Mouse (Mus musculus) G1E (cell line): ENCODE data around the gene Gm10775. TPM values are rescaled to one million over a fixed set of nuclear protein-coding genes. Genes with fewer than 3 reads are reported as not detected.

Source experiments
- ATAC-seq: 2 replicates; pipeline ENCODE4 v1.8.0; 2016; ENCODE audit warnings: mild to moderate bottlenecking; ENCODE audit not compliant: insufficient number of reproducible peaks, poor library complexity, low FRiP score, severe bottlenecking; ENCODE audit errors: extremely low read depth
- DNase-seq: peaks from one replicate; pipeline ENCODE4 v3.0.0; 2012; ENCODE audit warnings: low spot score
- H3K27me3 ChIP-seq: 2 replicates; pipeline ENCODE4 v1.6.1; 2012; ENCODE audit warnings: mild to moderate bottlenecking, low read length, inconsistent platforms; ENCODE audit not compliant: insufficient read depth
- H3K36me3 ChIP-seq: replicated peaks from 2 replicates; pipeline ENCODE3; 2012; ENCODE audit warnings: mild to moderate bottlenecking, inconsistent platforms
- H3K4me1 ChIP-seq: 2 replicates; pipeline ENCODE4 v1.6.1; 2012; ENCODE audit warnings: low read depth, low read length, inconsistent platforms, mixed read lengths; ENCODE audit not compliant: insufficient read depth
- H3K4me3 ChIP-seq: 2 replicates; pipeline ENCODE4 v1.5.1; 2012; ENCODE audit warnings: low read depth, mild to moderate bottlenecking, inconsistent platforms, low read length, moderate library complexity, mixed read lengths
- H3K9me3 ChIP-seq: replicated peaks from 2 replicates; pipeline ENCODE4 v1.6.1; 2012; ENCODE audit warnings: inconsistent platforms
- CTCF ChIP-seq: IDR thresholded peaks from 2 replicates; pipeline ENCODE4 v1.5.1; 2012; ENCODE audit warnings: low read depth, low read length, inconsistent platforms, mixed read lengths
- GATA1 ChIP-seq: IDR thresholded peaks from 2 replicates; pipeline ENCODE4 v1.6.1; 2012; ENCODE audit warnings: borderline replicate concordance, low read length, inconsistent platforms, mixed read lengths
- GATA2 ChIP-seq: IDR thresholded peaks from 2 replicates; pipeline ENCODE4 v1.6.1; 2012; ENCODE audit warnings: low read depth, low read length, inconsistent platforms, borderline replicate concordance
- POLR2AphosphoS5 ChIP-seq: IDR thresholded peaks from 2 replicates; pipeline ENCODE4 v1.6.1; 2012; ENCODE audit warnings: low read depth, low read length, inconsistent platforms; ENCODE audit not compliant: insufficient replicate concordance
- TAL1 ChIP-seq: conservative IDR thresholded peaks from 2 replicates; pipeline ENCODE4 v1.6.1; 2012; ENCODE audit warnings: low read depth, low read length, inconsistent platforms, mixed read lengths
- polyA plus RNA-seq: library from polyadenylated mRNA; stranded (reverse); fragments of >175 nt; gene quantifications from 2 replicates; pipeline ENCODE4 v1.2.3, GENCODE M21; 2012
- total RNA-seq, 2 experiments: library from RNA; stranded (forward) in 1 of 2; stranded (reverse) in 1 of 2; fragments of 200-1000 nt in 1 of 2; fragments of >200 nt in 1 of 2; fragmentation: Nextera tagmentation in 1 of 2; gene quantifications; 2 replicates each; pipeline ENCODE4 v1.2.3; 2014 to 2017

The Gm10775 gene
- total and polyA plus RNA-seq, 3 experiments: 0.04 to 0.11 TPM; not detected in 1

- Histone ChIP-seq H3K9me3 (peaks cover 35% of the 10 kb centered on the region), H3K4me3 (peak overlapping the region; percentile 97), H3K27me3 (no peaks in the 10 kb centered on the region; the same call in 1 of the 2 replicates), H3K4me1 (peaks cover 28% of the 10 kb centered on the region), H3K36me3 (peaks cover 31% of the 10 kb centered on the region)
- DNase-seq: peak; percentile 47
- TF ChIP-seq POLR2AphosphoS5 (no peak), GATA1 (no peak), TAL1 (no peak), GATA2 (no peak), CTCF (no peak)
- ATAC-seq: no peak
Observed at GRCm38 (mm10) chr13:65241627-65242318, 17.6 kb upstream of the Gm10775 start.

GRCm38 (mm10) chr13:65242319-65242787 is 17.0 kb upstream of the Gm10775 start:
- Histone ChIP-seq H3K36me3 (peaks cover 33% of the 10 kb centered on the region), H3K9me3 (peaks cover 34% of the 10 kb centered on the region), H3K27me3 (no peaks in the 10 kb centered on the region), H3K4me3 (peak overlapping the region; percentile 97), H3K4me1 (peaks cover 28% of the 10 kb centered on the region)
- no peak for DNase-seq
- no peak for TF ChIP-seq CTCF
- TF ChIP-seq TAL1: no peak
- TF ChIP-seq GATA1: no peak
- no peak for TF ChIP-seq GATA2
- no peak for TF ChIP-seq POLR2AphosphoS5
- ATAC-seq: no peak

GRCm38 (mm10) chr13:65243273-65243672 is 16.1 kb upstream of the Gm10775 start:
- Histone ChIP-seq H3K27me3 (no peaks in the 10 kb centered on the region), H3K4me3 (no peak overlapping the region), H3K4me1 (peaks cover 28% of the 10 kb centered on the region), H3K9me3 (peaks cover 39% of the 10 kb centered on the region), H3K36me3 (peaks cover 41% of the 10 kb centered on the region)
- no peak for DNase-seq
- no peak for TF ChIP-seq POLR2AphosphoS5
- TF ChIP-seq GATA2: no peak
- ATAC-seq: no peak

- TF ChIP-seq GATA2: no peak
- TF ChIP-seq GATA1: no peak
- TF ChIP-seq CTCF: no peak
- no peak for TF ChIP-seq POLR2AphosphoS5
- TF ChIP-seq TAL1: no peak
- ATAC-seq: no peak
- Histone ChIP-seq H3K9me3 (peaks cover 60% of the 10 kb centered on the region), H3K36me3 (peaks cover 45% of the 10 kb centered on the region), H3K4me1 (no peaks in the 10 kb centered on the region), H3K27me3 (no peaks in the 10 kb centered on the region), H3K4me3 (peak overlapping the region; percentile 6; the same call in 1 of the 2 replicates)
- no peak for DNase-seq
Observed at GRCm38 (mm10) chr13:65258175-65258954, 974 bp upstream of the Gm10775 start.

GRCm38 (mm10) chr13:65262086-65262485 is 2.7 kb downstream of the Gm10775 start:
- TF ChIP-seq GATA1: no peak
- TF ChIP-seq CTCF: no peak
- TF ChIP-seq GATA2: no peak
- no peak for TF ChIP-seq POLR2AphosphoS5
- no peak for TF ChIP-seq TAL1
- no peak overlapping the region for H3K4me3 ChIP-seq
- no peaks in the 10 kb centered on the region for H3K4me1 ChIP-seq
- DNase-seq: no peak
- peaks cover 63% of the 10 kb centered on the region for H3K9me3 ChIP-seq
- no peaks in the 10 kb centered on the region for H3K27me3 ChIP-seq
- no peak for ATAC-seq
- H3K36me3 ChIP-seq: peaks cover 49% of the 10 kb centered on the region

- TF ChIP-seq CTCF: no peak
- TF ChIP-seq TAL1: no peak
- no peak for TF ChIP-seq POLR2AphosphoS5
- no peak for TF ChIP-seq GATA2
- TF ChIP-seq GATA1: no peak
- H3K36me3 ChIP-seq: peaks cover 5% of the 10 kb centered on the region
- H3K4me1 ChIP-seq: no peaks in the 10 kb centered on the region; the same call in 1 of the 2 replicates
- H3K4me3 ChIP-seq: peak overlapping the region; percentile 73
- ATAC-seq (no peak), DNase-seq (no peak)
- 0 out of 2 replicates have a peak, but pooled peaks cover 2% of the 10 kb centered on the region for H3K9me3 ChIP-seq
- no peaks in the 10 kb centered on the region for H3K27me3 ChIP-seq
Observed at GRCm38 (mm10) chr13:65277994-65278382, 18.6 kb downstream of the Gm10775 start.
